Mouse (Mus musculus) limb, embryonic 15.5 days (tissue): ENCODE data around the gene 2310061N02Rik. TPM values are rescaled to one million over a fixed set of nuclear protein-coding genes. Genes with fewer than 3 reads are reported as not detected.

Experiments
- ATAC-seq: fragments of 200-750 bp; cut with Nextera tagmentation; 2 replicates; pipeline ENCODE4 v1.8.0; 2017; ENCODE audit warnings: low read depth, moderate TSS enrichment; ENCODE audit not compliant: insufficient number of reproducible peaks, low FRiP score, low TSS enrichment
- H3K27ac ChIP-seq: fragments of 300-500 bp; sonication (generic); 2 replicates; pipeline ENCODE4 v1.5.1; 2015; ENCODE audit warnings: moderate library complexity, mild to moderate bottlenecking, inconsistent platforms
- H3K27me3 ChIP-seq: fragments of 300-500 bp; sonication (generic); 2 replicates; pipeline ENCODE4 v1.6.1; 2015; ENCODE audit warnings: inconsistent platforms
- H3K36me3 ChIP-seq: fragments of 300-500 bp; sonication (generic); 2 replicates; pipeline ENCODE4 v1.6.1; 2015; ENCODE audit warnings: inconsistent platforms
- H3K4me1 ChIP-seq: fragments of 300-500 bp; sonication (generic); 2 replicates; pipeline ENCODE4 v1.6.1; 2015; ENCODE audit warnings: inconsistent platforms
- H3K4me2 ChIP-seq: fragments of 300-500 bp; sonication (generic); 2 replicates; pipeline ENCODE4 v1.6.1; 2015; ENCODE audit warnings: mild to moderate bottlenecking, inconsistent platforms
- H3K4me3 ChIP-seq: fragments of 300-500 bp; sonication (generic); 2 replicates; pipeline ENCODE4 v1.5.1; 2015; ENCODE audit warnings: mild to moderate bottlenecking, inconsistent platforms
- H3K9ac ChIP-seq: fragments of 300-500 bp; sonication (generic); 2 replicates; pipeline ENCODE4 v1.6.1; 2015; ENCODE audit warnings: inconsistent platforms
- H3K9me3 ChIP-seq: fragments of 300-500 bp; sonication (generic); 2 replicates; pipeline ENCODE4 v1.6.1; 2016; ENCODE audit warnings: inconsistent platforms
- whole genome bisulfite sequencing: fragments of 180-500 bp; shearing (Covaris S2); methylation state at CpG from one replicate; pipeline ENCODE4 v1.1.7; 2015; 5-methylcytosine and 5-hydroxymethylcytosine counted together
- polyA plus RNA-seq: library from polyadenylated mRNA; unstranded; fragments of >200 nt; fragmentation: Nextera tagmentation; extraction: Ambion mirVana; gene quantifications from 2 replicates; pipeline ENCODE4 v1.2.1, GENCODE M21; 2015

2310061N02Rik gene
- polyA plus RNA-seq, 1 experiment from 2014 or later: not detected

GRCm38 (mm10) chr16:88681282-88681681 lies 26.5 kb downstream of the 2310061N02Rik start:
- Histone ChIP-seq H3K4me1 (no peaks in the 10 kb centered on the region), H3K4me2 (no peak overlapping the region), H3K9me3 (no peaks in the 10 kb centered on the region), H3K27me3 (no peaks in the 10 kb centered on the region), H3K36me3 (no peaks in the 10 kb centered on the region), H3K4me3 (no peak overlapping the region), H3K9ac (no peak overlapping the region), H3K27ac (no peak overlapping the region)
- WGBS: 66% methylated on average over 2 of the region's 2 CpGs
- ATAC-seq: no peak

- Histone ChIP-seq H3K4me1 (no peaks in the 10 kb centered on the region), H3K9ac (no peak overlapping the region), H3K36me3 (no peaks in the 10 kb centered on the region), H3K4me2 (no peak overlapping the region), H3K9me3 (no peaks in the 10 kb centered on the region), H3K4me3 (no peak overlapping the region), H3K27ac (no peak overlapping the region), H3K27me3 (no peaks in the 10 kb centered on the region)
- 71% methylated on average over 6 of the region's 6 CpGs for WGBS
- no peak for ATAC-seq
Measured at GRCm38 (mm10) chr16:88679099-88679498, 28.7 kb downstream of the 2310061N02Rik start.

GRCm38 (mm10) chr16:88671571-88671970 lies 36.2 kb downstream of the 2310061N02Rik start, which contains the start of gene Krtap27-1:
Gene Krtap27-1, minus strand, starts transcription at chr16:88671671.
- no peak for ATAC-seq
- H3K4me3 ChIP-seq: no peak within 1 kb of the TSS
- no peaks in the 10 kb centered on the region for H3K36me3 ChIP-seq
- H3K4me1 ChIP-seq: no peaks in the 10 kb centered on the region
- no peaks in the 10 kb centered on the region for H3K27me3 ChIP-seq
- WGBS: 90% methylated on average over 4 of the region's 4 CpGs
- H3K4me2 ChIP-seq: no peak within 1 kb of the TSS
- no peaks in the 10 kb centered on the region for H3K9me3 ChIP-seq
- H3K27ac ChIP-seq: no peak within 1 kb of the TSS
- H3K9ac ChIP-seq: no peak within 1 kb of the TSS

- H3K4me2 ChIP-seq: no peak overlapping the region
- H3K27me3 ChIP-seq: no peaks in the 10 kb centered on the region
- WGBS: 54% methylated on average over 1 of the region's 1 CpGs
- no peaks in the 10 kb centered on the region for H3K4me1 ChIP-seq
- no peak overlapping the region for H3K9ac ChIP-seq
- H3K9me3 ChIP-seq: no peaks in the 10 kb centered on the region
- no peak overlapping the region for H3K4me3 ChIP-seq
- H3K36me3 ChIP-seq: no peaks in the 10 kb centered on the region
- no peak for ATAC-seq
- H3K27ac ChIP-seq: no peak overlapping the region
Measured at GRCm38 (mm10) chr16:88657426-88657825, 50.3 kb downstream of the 2310061N02Rik start.

Other genes with a start within 250 kb of the 2310061N02Rik start
- gene Cldn17, start 201.0 kb downstream of the 2310061N02Rik start, polyA plus RNA-seq: 0.13 and 0.25 TPM in 2 replicates
- gene Cldn8, start 144.8 kb downstream of the 2310061N02Rik start, polyA plus RNA-seq: 2.5 and 3.2 TPM in 2 replicates
- not detected in 2 replicates for gene Krtap24-1, start 95.7 kb downstream of the 2310061N02Rik start, polyA plus RNA-seq
- 8.2 and 17.6 TPM in 2 replicates for gene 2310079G19Rik, start 80.3 kb downstream of the 2310061N02Rik start, polyA plus RNA-seq
- gene Krtap26-1, start 60.2 kb downstream of the 2310061N02Rik start, polyA plus RNA-seq: not detected in 2 replicates
- gene Krtap27-1, start 36.3 kb downstream of the 2310061N02Rik start, polyA plus RNA-seq: not detected in 2 replicates
- gene Krtap13-1, start 20.9 kb upstream of the 2310061N02Rik start, polyA plus RNA-seq: 0.57 TPM in 1 of 2 replicates, not detected in the other
- 54.9 and 75.6 TPM in 2 replicates for gene Krtap13, start 43.7 kb upstream of the 2310061N02Rik start, polyA plus RNA-seq
- 91.4 and 110 TPM in 2 replicates for gene 2310034C09Rik, start 50.9 kb upstream of the 2310061N02Rik start, polyA plus RNA-seq
- 0.22 and 0.55 TPM in 2 replicates for gene 2310057N15Rik, start 66.2 kb upstream of the 2310061N02Rik start, polyA plus RNA-seq
- 3.9 and 10.2 TPM in 2 replicates for gene Gm5965, start 69.9 kb upstream of the 2310061N02Rik start, polyA plus RNA-seq
- 45.6 and 50.2 TPM in 2 replicates for gene Gm20741, start 104.3 kb upstream of the 2310061N02Rik start, polyA plus RNA-seq
- gene Krtap15, start 112.3 kb upstream of the 2310061N02Rik start, polyA plus RNA-seq: not detected in 2 replicates
- not detected in 2 replicates for gene Krtap14, start 118.2 kb upstream of the 2310061N02Rik start, polyA plus RNA-seq
- not detected in 2 replicates for gene Krtap19-1, start 161.4 kb upstream of the 2310061N02Rik start, polyA plus RNA-seq
- gene Krtap19-2, start 166.3 kb upstream of the 2310061N02Rik start, polyA plus RNA-seq: not detected in 2 replicates
- gene Krtap19-3, start 170.1 kb upstream of the 2310061N02Rik start, polyA plus RNA-seq: not detected in 2 replicates
- not detected in 2 replicates for gene Krtap19-4, start 177.1 kb upstream of the 2310061N02Rik start, polyA plus RNA-seq
- not detected in 2 replicates for gene Krtap19-5, start 188.5 kb upstream of the 2310061N02Rik start, polyA plus RNA-seq
- not detected in 2 replicates for gene Krtap19-9b, start 224.3 kb upstream of the 2310061N02Rik start, polyA plus RNA-seq